Mouse (Mus musculus) intestine, embryonic 16.5 days (tissue): ENCODE results near the gene Lipa. TPM values are rescaled to one million over a fixed set of nuclear protein-coding genes. Genes with fewer than 3 reads are reported as not detected.

Experiments
- ATAC-seq: fragments of 200-750 bp; cut with Nextera tagmentation; 2 replicates; pipeline ENCODE4 v1.8.0; 2017; ENCODE audit warnings: moderate TSS enrichment, moderate library complexity
- H3K27ac ChIP-seq: fragments of 300-500 bp; sonication (generic); 2 replicates; pipeline ENCODE4 v1.5.1; 2014; ENCODE audit warnings: mild to moderate bottlenecking, low read length
- H3K27me3 ChIP-seq: fragments of 300-500 bp; sonication (generic); replicated peaks from 2 replicates; pipeline ENCODE4 v1.6.1; 2014; ENCODE audit warnings: low read length, control low read depth, mixed read lengths; ENCODE audit not compliant: control insufficient read depth, insufficient read depth
- H3K36me3 ChIP-seq: fragments of 300-500 bp; sonication (generic); 2 replicates; pipeline ENCODE4 v1.6.1; 2014; ENCODE audit warnings: low read length, control low read depth; ENCODE audit not compliant: control insufficient read depth, insufficient read depth
- H3K4me1 ChIP-seq: fragments of 300-500 bp; sonication (generic); 2 replicates; pipeline ENCODE4 v1.6.1; 2014; ENCODE audit warnings: low read length, control low read depth, mixed read lengths; ENCODE audit not compliant: control insufficient read depth, insufficient read depth
- H3K4me2 ChIP-seq: fragments of 300-500 bp; sonication (generic); 2 replicates; pipeline ENCODE4 v1.6.1; 2014; ENCODE audit warnings: low read depth, low read length, control low read depth
- H3K4me3 ChIP-seq: fragments of 300-500 bp; sonication (generic); 2 replicates; pipeline ENCODE4 v1.5.1; 2014; ENCODE audit warnings: mild to moderate bottlenecking, low read length
- H3K9ac ChIP-seq: fragments of 300-500 bp; sonication (generic); 2 replicates; pipeline ENCODE4 v1.6.1; 2014; ENCODE audit warnings: low read depth, low read length
- H3K9me3 ChIP-seq: fragments of 300-500 bp; sonication (generic); 2 replicates; pipeline ENCODE4 v1.6.1; 2016; ENCODE audit warnings: low read length, control low read depth; ENCODE audit not compliant: control insufficient read depth
- whole genome bisulfite sequencing: fragments of 180-500 bp; shearing (Covaris S2); extraction: QIAGEN DNeasy Blood & Tissue Kit; methylation state at CpG from one replicate; pipeline ENCODE4 v1.1.7; 2014; 5-methylcytosine and 5-hydroxymethylcytosine counted together
- polyA plus RNA-seq: library from polyadenylated mRNA; unstranded; fragments of >200 nt; fragmentation: Nextera tagmentation; extraction: Ambion mirVana; gene quantifications from 2 replicates; pipeline ENCODE4 v1.2.1, GENCODE M21; 2015

The Lipa gene
- polyA plus RNA-seq, 1 experiment from 2014 or later: 39.9 TPM

GRCm38 (mm10) chr19:34526321-34526923 lies 852 bp downstream of the Lipa start:
- WGBS: 8% methylated on average over 11 of the region's 11 CpGs
- H3K9ac ChIP-seq: peak overlapping the region; percentile 87
- peak; percentile 27 for ATAC-seq

GRCm38 (mm10) chr19:34524646-34525045 lies 2.6 kb downstream of the Lipa start:
- ATAC-seq: no peak
- Histone ChIP-seq H3K27me3 (no peaks in the 10 kb centered on the region), H3K9ac (no peak overlapping the region), H3K36me3 (no peaks in the 10 kb centered on the region), H3K4me3 (no peak overlapping the region), H3K27ac (no peak overlapping the region), H3K9me3 (no peaks in the 10 kb centered on the region), H3K4me1 (peaks cover 6% of the 10 kb centered on the region; the same call in 1 of the 2 replicates), H3K4me2 (no peak overlapping the region)
- WGBS: 40% methylated on average over 9 of the region's 9 CpGs

More at GRCm38 (mm10) chr19:34526321-34526923, 852 bp downstream of the Lipa start:
- Histone ChIP-seq H3K9me3 (no peaks in the 10 kb centered on the region), H3K4me1 (peaks cover 6% of the 10 kb centered on the region; the same call in 1 of the 2 replicates), H3K4me3 (peak overlapping the region; percentile 84), H3K27ac (peak overlapping the region; percentile 73), H3K4me2 (peak overlapping the region; percentile 84), H3K36me3 (no peaks in the 10 kb centered on the region), H3K27me3 (no peaks in the 10 kb centered on the region)

DNA sequence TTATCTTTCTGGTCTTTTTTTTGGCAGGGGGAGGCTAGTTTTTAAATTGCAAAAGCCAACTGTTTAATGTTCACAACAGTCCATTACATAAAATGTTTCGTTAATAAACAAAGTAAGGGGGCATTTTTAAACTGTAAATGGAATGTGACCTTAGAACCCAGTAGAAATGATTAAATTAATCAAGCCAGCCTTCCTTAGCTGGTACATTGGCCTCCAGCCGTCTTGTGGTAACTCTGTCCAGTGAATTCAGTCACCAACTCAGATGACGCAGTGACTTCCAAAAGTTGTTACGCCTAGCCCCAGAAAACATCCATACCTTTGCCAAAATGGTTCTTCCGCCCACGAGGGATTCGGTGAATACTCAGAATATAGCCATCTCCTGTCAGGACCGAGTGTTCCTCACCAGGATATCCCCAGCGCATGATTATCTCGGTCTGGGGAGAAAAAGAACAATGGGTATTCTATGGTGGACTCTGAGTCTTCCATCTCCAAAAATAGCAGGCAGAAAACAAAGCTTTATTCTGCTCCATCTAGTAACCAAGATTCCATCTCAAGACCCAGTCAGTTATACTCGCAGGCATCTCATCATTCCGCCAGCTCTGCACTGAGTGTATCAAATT lies 4.1 kb downstream of the Lipa start:
- H3K9ac ChIP-seq: no peak overlapping the region
- peaks cover 6% of the 10 kb centered on the region for H3K4me1 ChIP-seq
- no peak overlapping the region for H3K4me2 ChIP-seq
- WGBS: 79% methylated on average over 12 of the region's 12 CpGs
- no peak overlapping the region for H3K4me3 ChIP-seq
- H3K27me3 ChIP-seq: no peaks in the 10 kb centered on the region
- no peak overlapping the region for H3K27ac ChIP-seq
- ATAC-seq: no peak
- H3K36me3 ChIP-seq: no peaks in the 10 kb centered on the region
- no peaks in the 10 kb centered on the region for H3K9me3 ChIP-seq

GRCm38 (mm10) chr19:34521978-34522377 lies 5.3 kb downstream of the Lipa start:
- no peak overlapping the region for H3K4me2 ChIP-seq
- peaks cover 6% of the 10 kb centered on the region for H3K4me1 ChIP-seq
- WGBS: 98% methylated on average over 1 of the region's 1 CpGs
- H3K36me3 ChIP-seq: no peaks in the 10 kb centered on the region
- H3K9me3 ChIP-seq: no peaks in the 10 kb centered on the region
- no peak overlapping the region for H3K9ac ChIP-seq
- H3K27me3 ChIP-seq: no peaks in the 10 kb centered on the region
- no peak overlapping the region for H3K27ac ChIP-seq
- ATAC-seq: no peak
- H3K4me3 ChIP-seq: no peak overlapping the region

DNA sequence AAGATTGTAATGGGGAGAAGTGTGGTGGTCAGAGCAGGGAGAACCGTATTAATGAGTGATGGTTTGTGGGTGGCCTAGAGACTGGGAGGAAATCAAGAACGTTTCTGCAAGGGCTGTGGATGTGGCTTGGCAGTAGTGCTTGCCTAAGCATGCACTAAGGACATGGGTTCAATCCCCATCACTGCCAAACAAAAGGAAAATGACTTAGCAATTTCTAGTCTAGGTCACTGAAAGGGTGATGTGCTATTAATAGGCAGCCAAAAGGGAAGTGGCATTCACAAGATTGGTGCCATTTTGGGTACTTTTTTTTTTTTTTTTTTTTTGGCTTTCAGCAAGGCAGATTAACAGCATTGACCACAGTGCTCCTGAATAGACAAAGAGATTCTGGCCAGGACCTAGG lies 5.9 kb downstream of the Lipa start:
- no peak for ATAC-seq
- Histone ChIP-seq H3K4me3 (no peak overlapping the region), H3K9me3 (no peaks in the 10 kb centered on the region), H3K27ac (no peak overlapping the region), H3K27me3 (no peaks in the 10 kb centered on the region), H3K9ac (no peak overlapping the region), H3K36me3 (no peaks in the 10 kb centered on the region), H3K4me2 (no peak overlapping the region), H3K4me1 (peaks cover 4% of the 10 kb centered on the region)
- WGBS: 79% methylated on average over 2 of the region's 2 CpGs

DNA sequence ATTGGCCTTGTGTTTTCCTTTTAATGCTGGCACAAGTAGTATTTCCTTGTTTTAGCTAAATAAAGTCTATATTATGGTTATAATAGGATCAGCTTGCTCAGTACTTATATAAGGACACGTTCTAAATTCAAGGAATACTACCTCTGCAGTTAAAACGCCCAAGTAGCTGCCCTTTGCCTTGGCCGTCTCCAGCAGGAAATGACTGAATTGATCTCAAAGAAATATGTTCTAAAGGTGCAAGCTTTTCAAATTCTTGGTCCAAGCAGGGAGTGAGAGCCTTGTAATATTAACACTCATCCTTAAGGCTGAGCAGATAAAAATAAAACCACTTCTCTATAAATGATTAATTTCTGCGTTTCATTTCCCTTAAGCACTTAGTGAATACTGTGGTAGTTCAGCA lies 7.2 kb downstream of the Lipa start:
- H3K27ac ChIP-seq: no peak overlapping the region

GRCm38 (mm10) chr19:34519646-34520045 lies 7.6 kb downstream of the Lipa start:
- no peaks in the 10 kb centered on the region for H3K9me3 ChIP-seq
- no peak overlapping the region for H3K27ac ChIP-seq
- 74% methylated on average over 3 of the region's 3 CpGs for WGBS
- ATAC-seq: no peak
- H3K4me2 ChIP-seq: no peak overlapping the region
- no peaks in the 10 kb centered on the region; the same call in 1 of the 2 replicates for H3K4me1 ChIP-seq
- no peaks in the 10 kb centered on the region for H3K36me3 ChIP-seq
- no peak overlapping the region for H3K9ac ChIP-seq
- no peaks in the 10 kb centered on the region for H3K27me3 ChIP-seq
- H3K4me3 ChIP-seq: no peak overlapping the region

More for the DNA sequence above, 7.2 kb downstream of the Lipa start:
- no peaks in the 10 kb centered on the region for H3K9me3 ChIP-seq
- H3K4me1 ChIP-seq: no peaks in the 10 kb centered on the region; the same call in 1 of the 2 replicates
- 67% methylated on average over 4 of the region's 4 CpGs for WGBS
- no peaks in the 10 kb centered on the region for H3K27me3 ChIP-seq
- H3K4me2 ChIP-seq: no peak overlapping the region
- H3K36me3 ChIP-seq: no peaks in the 10 kb centered on the region
- ATAC-seq: no peak
- H3K4me3 ChIP-seq: no peak overlapping the region
- H3K9ac ChIP-seq: no peak overlapping the region

DNA sequence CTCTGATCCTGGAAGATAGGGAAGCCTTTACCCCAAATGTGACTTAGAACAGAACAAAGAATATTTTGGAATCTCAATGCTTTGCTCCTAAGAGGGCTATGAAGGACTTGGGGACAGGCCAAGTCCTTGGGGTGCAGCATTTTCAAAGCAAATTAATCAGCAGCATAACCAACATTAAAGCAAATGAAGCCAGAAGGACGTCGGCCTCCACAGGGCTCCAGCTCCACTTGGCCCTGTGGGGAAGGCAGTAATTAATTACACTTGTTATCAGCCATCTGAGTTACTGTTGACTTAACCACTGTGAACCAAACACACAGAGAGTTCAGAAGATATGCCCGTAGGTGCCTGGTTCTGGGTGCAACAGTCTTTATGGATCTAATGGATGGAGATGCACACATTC lies 8.5 kb downstream of the Lipa start:
- Histone ChIP-seq H3K36me3 (no peaks in the 10 kb centered on the region), H3K4me3 (no peak overlapping the region), H3K27ac (peak overlapping the region; percentile 65), H3K4me1 (no peaks in the 10 kb centered on the region; the same call in 1 of the 2 replicates), H3K4me2 (no peak overlapping the region), H3K9ac (no peak overlapping the region), H3K27me3 (no peaks in the 10 kb centered on the region), H3K9me3 (no peaks in the 10 kb centered on the region)
- 43% methylated on average over 3 of the region's 3 CpGs for WGBS
- ATAC-seq: peak; percentile 38; the same call in 1 of the 2 replicates

DNA sequence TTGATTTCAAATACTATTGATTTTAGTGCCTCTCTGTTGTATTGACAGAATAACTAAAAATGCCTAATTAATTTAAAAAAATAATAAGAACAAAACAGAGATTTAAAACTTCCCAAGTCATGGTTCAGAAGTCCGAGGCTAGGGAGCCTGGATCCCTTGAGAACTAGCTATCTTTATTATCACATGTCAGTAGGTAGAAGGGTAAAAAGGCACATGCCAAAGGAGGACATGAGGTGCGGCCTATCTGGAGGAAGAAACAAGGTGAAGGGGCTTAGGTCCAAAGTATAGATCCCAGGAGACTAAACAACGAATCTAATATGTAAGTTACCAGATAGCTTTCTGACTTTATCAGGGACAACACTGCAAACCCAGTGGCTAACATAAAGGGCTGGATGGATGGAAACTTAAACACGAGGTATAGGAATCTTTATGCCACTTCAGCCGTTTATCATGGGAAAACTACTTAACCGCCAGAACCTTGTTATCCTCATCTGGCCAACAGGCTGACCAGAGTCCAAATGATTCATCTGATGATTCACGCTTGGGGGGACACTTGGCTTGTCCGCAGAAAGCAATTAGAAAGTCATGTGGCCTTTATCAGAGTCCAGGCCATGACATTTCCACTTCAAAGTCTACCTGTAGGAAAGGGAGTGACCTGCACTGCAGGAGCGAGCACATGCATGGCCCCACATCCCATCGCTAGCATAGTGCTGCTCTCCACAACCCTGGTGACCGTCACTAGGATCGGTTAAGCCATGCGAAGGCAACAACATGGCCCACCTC lies 9.3 kb downstream of the Lipa start:
- Histone ChIP-seq H3K27ac (peak overlapping the region; percentile 65), H3K27me3 (no peaks in the 10 kb centered on the region), H3K9ac (no peak overlapping the region), H3K4me3 (no peak overlapping the region), H3K4me2 (no peak overlapping the region), H3K36me3 (no peaks in the 10 kb centered on the region), H3K9me3 (no peaks in the 10 kb centered on the region), H3K4me1 (no peaks in the 10 kb centered on the region; the same call in 1 of the 2 replicates)
- ATAC-seq: peak; percentile 83
- WGBS: 81% methylated on average over 13 of the region's 13 CpGs
